Mouse (Mus musculus): ENCODE measurements around the gene Smad5. TPM values are rescaled to one million over a fixed set of nuclear protein-coding genes. Genes with fewer than 3 reads are reported as not detected.

Gene Smad5
- 67.3 and 71.1 TPM in 2 replicates for polyA plus RNA-seq (2014; fragmentation: Nextera tagmentation; extraction: Ambion mirVana)

DNA sequence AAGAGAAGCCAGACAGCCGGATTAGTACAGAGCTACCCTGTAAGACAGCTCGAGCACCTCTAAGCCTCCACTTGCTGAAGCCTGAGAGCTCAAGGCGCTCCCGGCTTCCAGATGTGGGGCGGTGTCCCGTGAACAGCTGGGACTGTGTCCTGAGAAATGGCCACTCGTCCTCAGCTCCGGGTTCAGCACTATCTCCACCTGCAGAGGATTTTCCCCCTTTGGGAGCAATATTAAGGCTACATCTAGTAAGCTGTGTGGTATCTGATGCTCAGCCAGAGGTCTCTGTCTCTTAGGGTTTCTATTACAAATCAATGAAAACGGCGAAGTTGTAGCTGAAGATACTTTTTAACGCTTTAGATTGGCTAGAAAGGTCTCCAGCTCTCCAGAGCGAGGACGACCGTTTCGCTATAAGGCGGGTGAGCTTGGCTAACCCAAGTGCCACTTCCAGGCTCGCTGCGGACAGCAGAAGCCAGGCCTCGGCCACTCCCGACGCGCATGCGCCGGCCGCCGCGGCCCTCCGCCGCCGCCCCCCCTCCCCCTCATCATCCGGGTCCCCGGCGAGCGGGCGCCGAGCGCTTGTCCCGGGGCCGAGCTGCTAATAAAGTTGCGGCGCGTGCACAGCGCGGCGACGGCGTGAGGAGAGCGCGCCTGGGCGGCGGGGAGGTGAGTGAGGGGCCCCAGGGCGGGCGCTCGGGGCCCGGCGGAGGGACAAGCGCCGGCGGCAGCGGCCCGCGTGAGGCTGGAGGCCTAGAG lies at the start of gene Smad5:
TSS of gene Smad5 (plus strand) at position 542 of the 753 bp plus-strand sequence.
- H3K4me1 ChIP-seq (ENCODE audit: control insufficient read depth, insufficient read depth, low read length) = peaks cover 37% of the 10 kb centered on the region

DNA sequence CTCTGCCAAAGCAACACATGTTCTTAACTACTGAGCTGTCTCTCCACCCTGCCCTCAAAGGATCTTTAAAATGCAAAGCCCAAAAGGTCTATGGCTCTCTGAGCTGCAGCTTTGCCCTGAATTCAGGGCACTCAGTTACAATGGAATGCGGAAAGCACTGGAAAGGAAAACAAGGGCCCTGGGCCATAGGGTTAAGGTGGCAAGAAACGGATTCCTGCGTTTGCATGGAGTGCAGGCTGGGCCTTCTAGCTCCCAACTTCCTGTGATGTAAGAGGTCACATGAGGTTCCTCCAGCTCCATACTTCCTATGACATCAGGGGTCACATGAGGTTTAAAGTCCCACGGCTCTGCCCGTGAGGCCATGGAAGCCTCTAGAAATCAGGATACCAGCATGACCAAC lies 48.6 kb upstream of the Smad5 start:
- no peak overlapping the region for H3K9ac ChIP-seq (ENCODE audit: low read length)
- no peak overlapping the region for H3K4me2 ChIP-seq (ENCODE audit: low read depth, severe bottlenecking)
- no peaks in the 10 kb centered on the region for H3K9me3 ChIP-seq (ENCODE audit: control insufficient read depth, low read length)
- H3K27me3 ChIP-seq (ENCODE audit: control insufficient read depth, insufficient read depth, low read length) = no peaks in the 10 kb centered on the region
- H3K36me3 ChIP-seq (ENCODE audit: control insufficient read depth, insufficient read depth, low read length) = no peaks in the 10 kb centered on the region
- ATAC-seq (ENCODE audit: insufficient number of reproducible peaks, low FRiP score, low TSS enrichment, low read depth) (no peak), DNase-seq (ENCODE audit: low spot score) (no peak)
- H3K27ac ChIP-seq (replicated peaks; ENCODE audit: low read depth, low read length) = no peak overlapping the region
- H3K4me1 ChIP-seq (ENCODE audit: control insufficient read depth, insufficient read depth, low read length) = no peaks in the 10 kb centered on the region
- no peak overlapping the region for H3K4me3 ChIP-seq (ENCODE audit: low read depth, low read length)
- 94% methylated on average over 5 of the region's 5 CpGs for WGBS

More for the DNA sequence above, at the start of gene Smad5:
- 0 out of 2 replicates have a peak, but pooled peaks cover 2% of the 10 kb centered on the region for H3K36me3 ChIP-seq (ENCODE audit: control insufficient read depth, insufficient read depth, low read length)
- H3K27me3 ChIP-seq (ENCODE audit: control insufficient read depth, insufficient read depth, low read length) = no peaks in the 10 kb centered on the region
- H3K4me3 ChIP-seq (ENCODE audit: low read depth, low read length) = peak within 1 kb of the TSS; percentile 87
- ATAC-seq (ENCODE audit: insufficient number of reproducible peaks, low FRiP score, low TSS enrichment, low read depth) (peak; percentile 74), DNase-seq (ENCODE audit: low spot score) (peak; percentile 97)
- no peaks in the 10 kb centered on the region for H3K9me3 ChIP-seq (ENCODE audit: control insufficient read depth, low read length)
- peak within 1 kb of the TSS; percentile 99 for H3K27ac ChIP-seq (replicated peaks; ENCODE audit: low read depth, low read length)
- H3K4me2 ChIP-seq (ENCODE audit: low read depth, severe bottlenecking) = peak within 1 kb of the TSS; percentile 70
- WGBS = 3% methylated on average over 51 of the region's 62 CpGs
- peak within 1 kb of the TSS; percentile 97 for H3K9ac ChIP-seq (ENCODE audit: low read length)

DNA sequence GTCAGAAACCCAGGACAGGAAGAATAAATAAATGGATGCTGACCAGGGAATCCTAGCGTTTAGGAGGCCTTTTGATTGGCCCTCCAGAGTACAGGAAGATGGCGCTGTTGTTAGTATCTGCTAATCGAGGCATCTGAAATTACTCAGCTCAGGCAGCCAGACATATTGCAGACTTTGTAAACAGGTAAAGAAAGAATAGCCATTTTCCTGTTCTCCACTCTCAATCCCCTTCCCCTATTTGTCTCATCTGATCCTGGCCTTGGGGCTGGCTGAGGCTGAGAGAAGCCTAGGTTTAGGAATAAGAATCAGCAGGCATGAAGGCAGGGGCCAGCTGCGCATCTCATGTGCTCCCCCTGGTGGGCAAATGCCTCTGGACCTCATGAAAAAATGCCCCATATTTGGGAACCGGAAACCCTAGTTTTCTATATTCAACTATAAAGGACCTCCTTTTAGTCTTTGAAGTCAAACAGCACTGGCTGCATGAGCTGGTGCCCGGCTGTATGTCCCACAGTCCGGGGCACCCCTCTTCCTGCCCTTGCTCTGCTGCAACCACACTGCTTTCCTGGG lies 44.8 kb upstream of the Smad5 start:
- DNase-seq (ENCODE audit: low spot score) (peak; percentile 89), ATAC-seq (ENCODE audit: insufficient number of reproducible peaks, low FRiP score, low TSS enrichment, low read depth) (no peak)
- H3K36me3 ChIP-seq (ENCODE audit: control insufficient read depth, insufficient read depth, low read length) = no peaks in the 10 kb centered on the region
- H3K27me3 ChIP-seq (ENCODE audit: control insufficient read depth, insufficient read depth, low read length) = no peaks in the 10 kb centered on the region
- no peak overlapping the region for H3K4me2 ChIP-seq (ENCODE audit: low read depth, severe bottlenecking)
- H3K4me1 ChIP-seq (ENCODE audit: control insufficient read depth, insufficient read depth, low read length) = no peaks in the 10 kb centered on the region
- 45% methylated on average over 7 of the region's 7 CpGs for WGBS
- no peak overlapping the region for H3K9ac ChIP-seq (ENCODE audit: low read length)
- H3K9me3 ChIP-seq (ENCODE audit: control insufficient read depth, low read length) = no peaks in the 10 kb centered on the region
- H3K27ac ChIP-seq (replicated peaks; ENCODE audit: low read depth, low read length) = no peak overlapping the region
- no peak overlapping the region for H3K4me3 ChIP-seq (ENCODE audit: low read depth, low read length)

DNA sequence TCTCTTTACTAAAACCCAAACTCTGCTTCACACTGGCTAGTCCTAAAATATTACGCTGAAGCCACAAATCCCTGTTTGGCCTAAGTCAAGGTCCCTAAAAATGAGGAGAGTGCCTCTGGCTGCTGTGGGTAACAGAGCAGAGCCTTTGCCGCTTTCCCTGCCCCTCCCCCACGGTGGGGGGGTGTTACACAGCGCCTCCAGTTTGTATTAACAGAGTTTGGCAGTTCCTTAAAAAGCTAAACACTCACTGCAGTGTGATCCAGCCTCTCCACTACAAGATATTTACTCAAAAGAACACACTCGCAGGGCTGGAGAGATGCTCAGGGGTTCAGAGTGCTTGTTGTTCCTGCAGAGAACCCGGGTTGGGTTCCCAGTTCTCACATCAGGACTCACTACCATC lies 43.9 kb upstream of the Smad5 start:
- DNase-seq (ENCODE audit: low spot score) (no peak), ATAC-seq (ENCODE audit: insufficient number of reproducible peaks, low FRiP score, low TSS enrichment, low read depth) (no peak)
- no peaks in the 10 kb centered on the region for H3K9me3 ChIP-seq (ENCODE audit: control insufficient read depth, low read length)
- no peaks in the 10 kb centered on the region for H3K27me3 ChIP-seq (ENCODE audit: control insufficient read depth, insufficient read depth, low read length)
- H3K36me3 ChIP-seq (ENCODE audit: control insufficient read depth, insufficient read depth, low read length) = no peaks in the 10 kb centered on the region
- 69% methylated on average over 6 of the region's 6 CpGs for WGBS
- H3K9ac ChIP-seq (ENCODE audit: low read length) = no peak overlapping the region
- no peak overlapping the region for H3K4me3 ChIP-seq (ENCODE audit: low read depth, low read length)
- H3K4me1 ChIP-seq (ENCODE audit: control insufficient read depth, insufficient read depth, low read length) = no peaks in the 10 kb centered on the region
- H3K27ac ChIP-seq (replicated peaks; ENCODE audit: low read depth, low read length) = no peak overlapping the region
- no peak overlapping the region for H3K4me2 ChIP-seq (ENCODE audit: low read depth, severe bottlenecking)

GRCm38 (mm10) chr13:56661914-56662621 lies 40.7 kb upstream of the Smad5 start:
- Histone ChIP-seq H3K27me3 (ENCODE audit: control insufficient read depth, insufficient read depth, low read length) (no peaks in the 10 kb centered on the region), H3K4me3 (ENCODE audit: low read depth, low read length) (no peak overlapping the region), H3K4me1 (ENCODE audit: control insufficient read depth, insufficient read depth, low read length) (no peaks in the 10 kb centered on the region), H3K4me2 (ENCODE audit: low read depth, severe bottlenecking) (no peak overlapping the region), H3K9me3 (ENCODE audit: control insufficient read depth, low read length) (no peaks in the 10 kb centered on the region), H3K9ac (ENCODE audit: low read length) (no peak overlapping the region), H3K27ac (replicated peaks; ENCODE audit: low read depth, low read length) (no peak overlapping the region), H3K36me3 (ENCODE audit: control insufficient read depth, insufficient read depth, low read length) (no peaks in the 10 kb centered on the region)
- DNase-seq (ENCODE audit: low spot score) (no peak), ATAC-seq (ENCODE audit: insufficient number of reproducible peaks, low FRiP score, low TSS enrichment, low read depth) (no peak)
- 62% methylated on average over 7 of the region's 7 CpGs for WGBS

DNA sequence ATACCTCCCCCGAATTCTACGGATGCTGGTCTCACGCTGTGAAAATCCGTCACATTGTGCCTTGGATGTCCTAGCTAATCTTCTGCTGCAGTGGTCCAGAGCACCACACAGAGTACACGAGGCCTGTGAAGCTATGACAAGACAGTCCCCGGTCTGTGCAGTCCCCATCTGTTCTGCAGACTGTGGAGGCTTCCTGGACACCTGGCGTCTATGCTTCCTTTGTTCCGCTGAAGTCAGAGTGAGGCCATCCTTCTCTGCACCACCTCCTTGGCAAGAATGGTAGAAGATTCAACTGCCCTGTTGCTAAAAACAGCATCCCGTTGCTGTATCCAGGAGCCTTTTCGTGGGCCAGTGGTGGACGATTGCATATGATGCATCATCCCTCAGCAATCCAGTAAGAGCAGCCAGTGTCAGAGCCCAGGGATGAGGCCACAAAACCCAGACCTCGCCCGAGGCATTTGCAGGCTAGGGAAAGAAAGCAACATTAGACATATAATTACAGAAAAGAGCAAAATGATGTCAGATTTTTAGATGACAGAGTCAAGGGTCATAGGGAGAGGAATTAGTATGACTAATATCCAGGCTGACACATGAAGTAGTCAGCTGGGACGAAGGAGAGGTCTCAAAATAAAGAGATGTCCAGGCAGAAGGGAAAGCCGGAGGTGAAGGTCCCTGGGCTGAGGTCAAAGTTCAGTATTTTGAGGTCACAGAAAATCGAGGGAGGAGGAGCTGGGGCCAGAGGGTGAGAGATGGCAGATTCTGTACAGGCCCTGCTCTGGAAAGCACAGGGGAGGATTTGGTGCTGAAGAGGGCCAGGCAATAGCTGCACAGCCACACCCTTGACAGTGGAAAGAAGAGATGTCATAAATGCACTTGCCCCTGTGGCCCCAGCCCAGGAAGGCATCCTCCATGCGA lies 38.3 kb upstream of the Smad5 start:
- no peak for DNase-seq (ENCODE audit: low spot score)
- Histone ChIP-seq H3K27ac (replicated peaks; ENCODE audit: low read depth, low read length) (no peak overlapping the region), H3K9me3 (ENCODE audit: control insufficient read depth, low read length) (no peaks in the 10 kb centered on the region), H3K4me1 (ENCODE audit: control insufficient read depth, insufficient read depth, low read length) (no peaks in the 10 kb centered on the region), H3K36me3 (ENCODE audit: control insufficient read depth, insufficient read depth, low read length) (no peaks in the 10 kb centered on the region), H3K4me3 (ENCODE audit: low read depth, low read length) (no peak overlapping the region), H3K27me3 (ENCODE audit: control insufficient read depth, insufficient read depth, low read length) (no peaks in the 10 kb centered on the region), H3K9ac (ENCODE audit: low read length) (no peak overlapping the region), H3K4me2 (ENCODE audit: low read depth, severe bottlenecking) (no peak overlapping the region)
- no peak for ATAC-seq (ENCODE audit: insufficient number of reproducible peaks, low FRiP score, low TSS enrichment, low read depth)
- WGBS = 75% methylated on average over 17 of the region's 17 CpGs

- Histone ChIP-seq H3K9ac (ENCODE audit: low read length) (no peak overlapping the region), H3K4me1 (ENCODE audit: control insufficient read depth, insufficient read depth, low read length) (no peaks in the 10 kb centered on the region; the same call in 1 of the 2 replicates), H3K9me3 (ENCODE audit: control insufficient read depth, low read length) (no peaks in the 10 kb centered on the region; the same call in 1 of the 2 replicates), H3K4me2 (ENCODE audit: low read depth, severe bottlenecking) (no peak overlapping the region), H3K27me3 (ENCODE audit: control insufficient read depth, insufficient read depth, low read length) (no peaks in the 10 kb centered on the region), H3K36me3 (ENCODE audit: control insufficient read depth, insufficient read depth, low read length) (no peaks in the 10 kb centered on the region), H3K4me3 (ENCODE audit: low read depth, low read length) (no peak overlapping the region), H3K27ac (replicated peaks; ENCODE audit: low read depth, low read length) (no peak overlapping the region)
- no peak for DNase-seq (ENCODE audit: low spot score)
- no peak for ATAC-seq (ENCODE audit: insufficient number of reproducible peaks, low FRiP score, low TSS enrichment, low read depth)
- WGBS = 66% methylated on average over 11 of the region's 11 CpGs
Observed at GRCm38 (mm10) chr13:56671206-56671605, 31.6 kb upstream of the Smad5 start.

DNA sequence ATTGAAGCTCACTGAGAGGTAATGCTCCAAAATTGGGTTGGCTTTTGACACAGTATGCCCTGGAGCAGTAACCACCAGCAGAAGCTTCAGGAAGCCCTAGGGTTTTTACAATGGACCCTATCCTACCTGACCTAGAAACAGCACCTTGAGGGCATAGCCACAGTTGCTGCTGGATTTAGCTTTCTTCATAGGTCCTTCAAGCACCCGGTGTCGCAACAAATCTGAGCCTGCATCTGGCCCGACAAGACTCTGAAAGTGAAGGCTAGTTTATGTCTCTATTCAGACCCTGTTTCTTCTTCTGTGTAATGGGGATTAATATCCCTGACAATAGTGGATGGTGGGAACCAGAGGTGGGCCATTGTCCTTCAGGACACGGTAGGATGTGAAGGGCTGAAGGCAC lies 25.1 kb upstream of the Smad5 start:
- H3K27ac ChIP-seq (replicated peaks; ENCODE audit: low read depth, low read length) = no peak overlapping the region
- no peak overlapping the region for H3K9ac ChIP-seq (ENCODE audit: low read length)
- no peak overlapping the region for H3K4me3 ChIP-seq (ENCODE audit: low read depth, low read length)
- no peak overlapping the region for H3K4me2 ChIP-seq (ENCODE audit: low read depth, severe bottlenecking)
- DNase-seq (ENCODE audit: low spot score) (no peak), ATAC-seq (ENCODE audit: insufficient number of reproducible peaks, low FRiP score, low TSS enrichment, low read depth) (no peak)
- no peaks in the 10 kb centered on the region for H3K27me3 ChIP-seq (ENCODE audit: control insufficient read depth, insufficient read depth, low read length)
- no peaks in the 10 kb centered on the region for H3K36me3 ChIP-seq (ENCODE audit: control insufficient read depth, insufficient read depth, low read length)
- WGBS = 91% methylated on average over 4 of the region's 4 CpGs
- H3K9me3 ChIP-seq (ENCODE audit: control insufficient read depth, low read length) = no peaks in the 10 kb centered on the region
- peaks cover 3% of the 10 kb centered on the region; the same call in 1 of the 2 replicates for H3K4me1 ChIP-seq (ENCODE audit: control insufficient read depth, insufficient read depth, low read length)
